Mouse (Mus musculus) lung, adult 2 months (tissue): ENCODE results near the gene Mmp11. TPM values are rescaled to one million over a fixed set of nuclear protein-coding genes. Genes with fewer than 3 reads are reported as not detected.

ENCODE experiments used
- DNase-seq: peaks from one replicate; pipeline ENCODE4 v3.0.0; 2022
- H3K4me1 ChIP-seq: fragments of 200-500 bp; 2 replicates; pipeline ENCODE4 v1.6.1; 2011; ENCODE audit warnings: low read length; ENCODE audit not compliant: control insufficient read depth, insufficient read depth
- H3K4me3 ChIP-seq: fragments of 200-500 bp; replicated peaks from 2 replicates; pipeline ENCODE3; 2011; ENCODE audit warnings: low read depth, mild to moderate bottlenecking, control low read depth, low read length; ENCODE audit errors: extremely low read depth
- CTCF ChIP-seq: fragments of 200-500 bp; IDR thresholded peaks from 2 replicates; pipeline ENCODE4 v1.5.1; 2011; ENCODE audit warnings: mild to moderate bottlenecking, low read length, control low read depth; ENCODE audit not compliant: insufficient read depth
- POLR2A ChIP-seq: fragments of 200-500 bp; IDR thresholded peaks from 2 replicates; pipeline ENCODE4 v1.6.1; 2011; ENCODE audit warnings: low read depth, mild to moderate bottlenecking, control low read depth, low read length, borderline replicate concordance; ENCODE audit errors: extremely low read depth
- WGBS: fragments of 180-500 bp; shearing (Covaris S2); methylation state at CpG from one replicate; pipeline ENCODE4 v1.1.7; 2018; 5-methylcytosine and 5-hydroxymethylcytosine counted together
- polyA plus RNA-seq: library from polyadenylated mRNA; depleted of rRNA; stranded (reverse); fragments of >200 nt; gene quantifications from 2 replicates; pipeline ENCODE4 v1.2.3, GENCODE M21; 2012

Mmp11 gene
- polyA plus RNA-seq, 1 experiment, result 89.2 TPM

- Histone ChIP-seq H3K4me1 (peaks cover 9% of the 10 kb centered on the region; the same call in 1 of the 2 replicates), H3K4me3 (no peak overlapping the region)
- no peak for DNase-seq
- TF ChIP-seq CTCF (no peak), POLR2A (no peak)
- WGBS, result 70% methylated on average over 22 of the region's 22 CpGs
Observed at GRCm38 (mm10) chr10:75949053-75950045, 13.1 kb upstream of the Mmp11 start.

- no peak for DNase-seq
- TF ChIP-seq CTCF, result no peak
- TF ChIP-seq POLR2A, result no peak
- H3K4me3 ChIP-seq, result no peak overlapping the region
- WGBS, result 68% methylated on average over 5 of the region's 5 CpGs
- peaks cover 9% of the 10 kb centered on the region; the same call in 1 of the 2 replicates for H3K4me1 ChIP-seq
Observed at GRCm38 (mm10) chr10:75948079-75948478, 11.8 kb upstream of the Mmp11 start.

- peaks cover 4% of the 10 kb centered on the region; the same call in 1 of the 2 replicates for H3K4me1 ChIP-seq
- DNase-seq, result no peak
- H3K4me3 ChIP-seq, result no peak overlapping the region
- TF ChIP-seq CTCF, result no peak
- peak; percentile 48; the same call in 1 of the 2 replicates for TF ChIP-seq POLR2A
- 65% methylated on average over 7 of the region's 7 CpGs for WGBS
Observed at GRCm38 (mm10) chr10:75945896-75946295, 9.6 kb upstream of the Mmp11 start.

- no peak for DNase-seq
- no peak overlapping the region for H3K4me3 ChIP-seq
- 80% methylated on average over 7 of the region's 7 CpGs for WGBS
- H3K4me1 ChIP-seq, result peaks cover 3% of the 10 kb centered on the region; the same call in 1 of the 2 replicates
- TF ChIP-seq POLR2A, result no peak
- no peak for TF ChIP-seq CTCF
Observed at GRCm38 (mm10) chr10:75945213-75945612, 8.9 kb upstream of the Mmp11 start.

GRCm38 (mm10) chr10:75944066-75944772 lies 7.9 kb upstream of the Mmp11 start:
- Histone ChIP-seq H3K4me3 (no peak overlapping the region), H3K4me1 (peaks cover 3% of the 10 kb centered on the region; the same call in 1 of the 2 replicates)
- no peak for TF ChIP-seq POLR2A
- TF ChIP-seq CTCF, result no peak
- no peak for DNase-seq
- WGBS, result 33% methylated on average over 11 of the region's 11 CpGs

GRCm38 (mm10) chr10:75942736-75943477 lies 6.6 kb upstream of the Mmp11 start, which contains the start of gene Vpreb3:
TSS of gene Vpreb3 (plus strand) at chr10:75943057.
- no peak for DNase-seq
- Histone ChIP-seq H3K4me1 (peaks cover 3% of the 10 kb centered on the region; the same call in 1 of the 2 replicates), H3K4me3 (peak within 1 kb of the TSS; percentile 13)
- WGBS, result 60% methylated on average over 15 of the region's 15 CpGs
- no peak for TF ChIP-seq POLR2A
- no peak for TF ChIP-seq CTCF

GRCm38 (mm10) chr10:75941042-75941824 lies 4.9 kb upstream of the Mmp11 start:
- peak; percentile 1 for DNase-seq
- 77% methylated on average over 9 of the region's 9 CpGs for WGBS
- Histone ChIP-seq H3K4me3 (no peak overlapping the region), H3K4me1 (peaks cover 3% of the 10 kb centered on the region; the same call in 1 of the 2 replicates)
- TF ChIP-seq CTCF (no peak), POLR2A (no peak)

- no peak for DNase-seq
- Histone ChIP-seq H3K4me3 (no peak within 1 kb of the TSS), H3K4me1 (peaks cover 2% of the 10 kb centered on the region; the same call in 1 of the 2 replicates)
- TF ChIP-seq CTCF (no peak), POLR2A (no peak)
- WGBS, result 61% methylated on average over 5 of the region's 5 CpGs
Observed at GRCm38 (mm10) chr10:75940520-75940919, 4.2 kb upstream of the Mmp11 start, which contains the start of gene Gm867. TSS of gene Gm867 (minus strand) at chr10:75940672.
